Mouse (Mus musculus): ENCODE measurements around the gene Tuba1c.
A peak's percentile ranks its signal among the peaks of the same experiment; 100 is the strongest.
"Not testable (repeated sequence)": the region's sequence is repeated elsewhere in the genome, so short reads cannot be mapped to it uniquely, and the experiment has no call there.

The Tuba1c gene

GRCm38 (mm10) chr15:99030585-99031387, 1.1 kb downstream of the Tuba1c start:
- DNase-seq (ENCODE audit: low spot score in 2 of 2) = no peak

- no peak for DNase-seq (ENCODE audit: low spot score in 2 of 2)
Measured at GRCm38 (mm10) chr15:99031388-99031675, 1.6 kb downstream of the Tuba1c start.

- DNase-seq (ENCODE audit: low spot score in 2 of 2) = no peak
Measured at GRCm38 (mm10) chr15:99032041-99032725, 2.5 kb downstream of the Tuba1c start.

- DNase-seq (ENCODE audit: low spot score in 2 of 2) = no peak
Measured at GRCm38 (mm10) chr15:99032726-99033250, 3.1 kb downstream of the Tuba1c start.

- no peak for DNase-seq (ENCODE audit: low spot score in 2 of 2)
Measured at GRCm38 (mm10) chr15:99033498-99034270, 4.0 kb downstream of the Tuba1c start.

- DNase-seq (ENCODE audit: low spot score in 2 of 2) = peak in 1 of 2 experiments; percentile 43
Measured at GRCm38 (mm10) chr15:99035431-99035830, 5.7 kb downstream of the Tuba1c start.

- DNase-seq (ENCODE audit: low spot score in 2 of 2) = no peak
Measured at GRCm38 (mm10) chr15:99036249-99036905, 6.7 kb downstream of the Tuba1c start.

GRCm38 (mm10) chr15:99038025-99038424, 8.3 kb downstream of the Tuba1c start:
- DNase-seq (ENCODE audit: low spot score in 2 of 2) = no peak

GRCm38 (mm10) chr15:99038797-99039196, 9.1 kb downstream of the Tuba1c start:
- DNase-seq (ENCODE audit: low spot score in 2 of 2) = no peak

- no peak for DNase-seq (ENCODE audit: low spot score in 2 of 2)
Measured at GRCm38 (mm10) chr15:99039306-99039705, 9.6 kb downstream of the Tuba1c start.

GRCm38 (mm10) chr15:99039996-99040919, 10.6 kb downstream of the Tuba1c start:
- no peak for DNase-seq (ENCODE audit: low spot score in 2 of 2)

GRCm38 (mm10) chr15:99040920-99041856, 11.5 kb downstream of the Tuba1c start:
- no peak for DNase-seq (ENCODE audit: low spot score in 2 of 2)

GRCm38 (mm10) chr15:99042334-99042733, 12.6 kb downstream of the Tuba1c start:
- DNase-seq (ENCODE audit: low spot score in 2 of 2) = no peak

- no peak for DNase-seq (ENCODE audit: low spot score in 2 of 2)
Measured at GRCm38 (mm10) chr15:99044854-99045253, 15.2 kb downstream of the Tuba1c start.

GRCm38 (mm10) chr15:99045734-99046133, 16.0 kb downstream of the Tuba1c start:
- not testable (repeated sequence) for DNase-seq (ENCODE audit: low spot score in 2 of 2)

- DNase-seq (ENCODE audit: low spot score in 2 of 2) = peak in 1 of 2 experiments; percentile 71
Measured at GRCm38 (mm10) chr15:99049473-99050253, 20.0 kb downstream of the Tuba1c start.

- no peak for DNase-seq (ENCODE audit: low spot score in 2 of 2)
Measured at GRCm38 (mm10) chr15:99053373-99053772, 23.7 kb downstream of the Tuba1c start.

GRCm38 (mm10) chr15:99055040-99055439, 25.3 kb downstream of the Tuba1c start, which contains the start of gene Prph:
Gene Prph, plus strand, starts transcription at chr15:99055174.
- DNase-seq (ENCODE audit: low spot score in 2 of 2) = no peak
